Mouse (Mus musculus): ENCODE data around the gene Gcc1. TPM values are rescaled to one million over a fixed set of nuclear protein-coding genes. Genes with fewer than 3 reads are reported as not detected.
A peak's percentile ranks its signal among the peaks of the same experiment; 100 is the strongest.

The Gcc1 gene
- polyA plus RNA-seq, 1 experiment from 2014 or later: 8.0 TPM

DNA sequence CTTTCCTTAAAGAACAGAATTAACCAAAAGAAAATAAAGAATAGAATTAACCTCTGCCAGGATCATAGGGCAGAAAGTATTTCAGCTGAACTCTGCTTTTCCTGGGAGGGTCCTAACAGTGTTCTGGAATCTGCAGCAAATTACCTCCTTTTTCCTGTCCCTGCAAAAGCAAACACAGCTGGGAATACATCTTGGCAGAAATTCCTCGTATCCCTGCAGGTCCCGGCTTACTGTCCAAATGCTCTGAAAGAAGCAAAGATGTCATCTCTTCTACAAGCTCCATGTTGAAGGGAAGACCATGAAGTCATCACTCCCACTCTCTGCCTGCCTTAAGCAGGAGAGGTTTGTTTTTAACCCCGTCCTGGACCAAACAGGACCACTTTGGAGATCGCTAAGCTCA, 11.2 kb downstream of the Gcc1 start:
- Histone ChIP-seq H3K4me2 (replicated peaks; ENCODE audit: low read depth, low read length) (no peak overlapping the region), H3K4me1 (ENCODE audit: control insufficient read depth, insufficient read depth, low read length) (peaks cover 28% of the 10 kb centered on the region), H3K27me3 (ENCODE audit: control insufficient read depth, insufficient read depth, low read length) (no peaks in the 10 kb centered on the region), H3K36me3 (ENCODE audit: control insufficient read depth, insufficient read depth, low read length) (peaks cover 32% of the 10 kb centered on the region), H3K9me3 (ENCODE audit: control insufficient read depth, low read length) (no peaks in the 10 kb centered on the region), H3K9ac (ENCODE audit: low read depth, low read length) (no peak overlapping the region), H3K27ac (ENCODE audit: low read depth, low read length) (no peak overlapping the region), H3K4me3 (ENCODE audit: low read length) (no peak overlapping the region)
- ATAC-seq (ENCODE audit: low FRiP score, low TSS enrichment): no peak
- 61% methylated on average over 4 of the region's 4 CpGs for WGBS

DNA sequence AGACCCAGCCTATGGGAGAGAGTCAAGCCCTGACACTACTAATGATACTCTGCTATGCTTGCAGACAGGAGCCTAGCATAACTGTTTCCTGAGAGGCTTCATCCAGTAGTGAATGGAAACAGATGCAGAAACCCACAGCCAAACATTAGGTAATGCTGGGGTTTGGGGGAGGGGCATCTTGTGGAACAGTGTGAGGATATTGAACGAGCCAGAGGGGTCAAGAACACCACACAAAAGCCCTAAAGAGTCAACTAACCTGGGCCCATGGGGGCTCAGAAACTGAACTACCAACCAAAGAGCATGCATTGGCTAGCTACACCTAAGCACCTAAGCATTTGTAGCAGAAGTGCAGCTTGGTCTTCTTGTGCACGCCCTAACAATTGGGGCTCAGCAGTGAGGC, 17.0 kb downstream of the Gcc1 start:
- H3K27me3 ChIP-seq (ENCODE audit: control insufficient read depth, insufficient read depth, low read length): no peaks in the 10 kb centered on the region
- no peaks in the 10 kb centered on the region for H3K4me1 ChIP-seq (ENCODE audit: control insufficient read depth, insufficient read depth, low read length)
- H3K27ac ChIP-seq (ENCODE audit: low read depth, low read length): no peak overlapping the region
- 88% methylated on average over 2 of the region's 2 CpGs for WGBS
- no peak overlapping the region for H3K4me3 ChIP-seq (ENCODE audit: low read length)
- ATAC-seq (ENCODE audit: low FRiP score, low TSS enrichment): no peak
- no peak overlapping the region for H3K4me2 ChIP-seq (replicated peaks; ENCODE audit: low read depth, low read length)
- H3K9ac ChIP-seq (ENCODE audit: low read depth, low read length): no peak overlapping the region
- peaks cover 9% of the 10 kb centered on the region for H3K36me3 ChIP-seq (ENCODE audit: control insufficient read depth, insufficient read depth, low read length)
- H3K9me3 ChIP-seq (ENCODE audit: control insufficient read depth, low read length): no peaks in the 10 kb centered on the region

- no peaks in the 10 kb centered on the region for H3K27me3 ChIP-seq (ENCODE audit: control insufficient read depth, insufficient read depth, low read length)
- H3K9ac ChIP-seq (ENCODE audit: low read depth, low read length): no peak overlapping the region
- no peak overlapping the region for H3K4me3 ChIP-seq (ENCODE audit: low read length)
- H3K9me3 ChIP-seq (ENCODE audit: control insufficient read depth, low read length): no peaks in the 10 kb centered on the region
- no peak overlapping the region for H3K4me2 ChIP-seq (replicated peaks; ENCODE audit: low read depth, low read length)
- H3K4me1 ChIP-seq (ENCODE audit: control insufficient read depth, insufficient read depth, low read length): no peaks in the 10 kb centered on the region
- 76% methylated on average over 9 of the region's 9 CpGs for WGBS
- ATAC-seq (ENCODE audit: low FRiP score, low TSS enrichment): no peak
- H3K36me3 ChIP-seq (ENCODE audit: control insufficient read depth, insufficient read depth, low read length): peaks cover 1% of the 10 kb centered on the region; the same call in 1 of the 2 replicates
- H3K27ac ChIP-seq (ENCODE audit: low read depth, low read length): no peak overlapping the region
Measured at GRCm38 (mm10) chr6:28410053-28410452, 18.1 kb downstream of the Gcc1 start.

GRCm38 (mm10) chr6:28399791-28400190, 28.4 kb downstream of the Gcc1 start:
- Histone ChIP-seq H3K9ac (ENCODE audit: low read depth, low read length) (no peak overlapping the region), H3K9me3 (ENCODE audit: control insufficient read depth, low read length) (peaks cover 5% of the 10 kb centered on the region; the same call in 1 of the 2 replicates), H3K4me3 (ENCODE audit: low read length) (no peak overlapping the region), H3K4me2 (replicated peaks; ENCODE audit: low read depth, low read length) (no peak overlapping the region), H3K27me3 (ENCODE audit: control insufficient read depth, insufficient read depth, low read length) (peaks cover 22% of the 10 kb centered on the region; the same call in 1 of the 2 replicates), H3K4me1 (ENCODE audit: control insufficient read depth, insufficient read depth, low read length) (no peaks in the 10 kb centered on the region), H3K36me3 (ENCODE audit: control insufficient read depth, insufficient read depth, low read length) (no peaks in the 10 kb centered on the region), H3K27ac (ENCODE audit: low read depth, low read length) (no peak overlapping the region)
- no peak for ATAC-seq (ENCODE audit: low FRiP score, low TSS enrichment)
- WGBS: 92% methylated on average over 4 of the region's 4 CpGs

- Histone ChIP-seq H3K4me1 (ENCODE audit: control insufficient read depth, insufficient read depth, low read length) (no peaks in the 10 kb centered on the region), H3K36me3 (ENCODE audit: control insufficient read depth, insufficient read depth, low read length) (no peaks in the 10 kb centered on the region), H3K9ac (ENCODE audit: low read depth, low read length) (no peak overlapping the region), H3K4me2 (replicated peaks; ENCODE audit: low read depth, low read length) (no peak overlapping the region), H3K4me3 (ENCODE audit: low read length) (no peak overlapping the region), H3K27me3 (ENCODE audit: control insufficient read depth, insufficient read depth, low read length) (peaks cover 22% of the 10 kb centered on the region; the same call in 1 of the 2 replicates), H3K27ac (ENCODE audit: low read depth, low read length) (no peak overlapping the region), H3K9me3 (ENCODE audit: control insufficient read depth, low read length) (peaks cover 5% of the 10 kb centered on the region; the same call in 1 of the 2 replicates)
- 87% methylated on average over 3 of the region's 3 CpGs for WGBS
- no peak for ATAC-seq (ENCODE audit: low FRiP score, low TSS enrichment)
Measured at GRCm38 (mm10) chr6:28398726-28399125, 29.5 kb downstream of the Gcc1 start.

DNA sequence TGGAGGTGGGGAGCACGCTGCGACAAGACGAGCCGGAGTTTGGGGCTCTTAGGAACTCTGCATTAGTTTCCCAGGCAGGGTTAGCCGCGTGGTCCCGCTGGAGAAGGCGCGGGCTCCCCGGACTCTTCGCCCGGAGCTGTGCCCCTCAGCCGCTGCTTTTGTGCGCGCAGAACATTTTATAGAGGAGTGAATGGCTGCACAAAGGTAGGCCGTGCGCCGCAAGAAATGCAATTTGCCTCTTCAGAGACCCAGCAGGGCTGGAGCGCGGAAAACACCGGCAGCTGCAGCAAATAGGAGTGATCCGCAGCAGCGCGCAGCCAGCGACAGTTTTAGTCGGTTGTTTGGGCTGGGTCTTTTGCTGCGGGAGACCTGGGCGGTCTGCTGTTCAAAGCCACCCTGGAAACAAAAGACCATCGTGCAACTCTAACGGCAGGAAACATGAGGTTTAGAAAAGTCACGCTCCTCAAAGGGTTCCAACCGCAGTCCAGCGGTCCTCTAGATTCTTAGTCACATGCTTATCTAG, 30.4 kb downstream of the Gcc1 start, which contains the start of gene Zfp800:
Zfp800 (minus strand) TSS at position 325 of the 523 bp plus-strand sequence.
- H3K36me3 ChIP-seq (ENCODE audit: control insufficient read depth, insufficient read depth, low read length): no peaks in the 10 kb centered on the region
- no peaks in the 10 kb centered on the region for H3K4me1 ChIP-seq (ENCODE audit: control insufficient read depth, insufficient read depth, low read length)
- WGBS: under 1% methylated on average over 33 of the region's 33 CpGs
- peak; percentile 75; the same call in 1 of the 2 replicates for ATAC-seq (ENCODE audit: low FRiP score, low TSS enrichment)
- peaks cover 22% of the 10 kb centered on the region; the same call in 1 of the 2 replicates for H3K27me3 ChIP-seq (ENCODE audit: control insufficient read depth, insufficient read depth, low read length)
- H3K4me2 ChIP-seq (replicated peaks; ENCODE audit: low read depth, low read length): peak within 1 kb of the TSS; percentile 56
- H3K9ac ChIP-seq (ENCODE audit: low read depth, low read length): peak within 1 kb of the TSS; percentile 23; the same call in 1 of the 2 replicates
- no peak within 1 kb of the TSS for H3K27ac ChIP-seq (ENCODE audit: low read depth, low read length)
- H3K4me3 ChIP-seq (ENCODE audit: low read length): peak within 1 kb of the TSS; percentile 43
- H3K9me3 ChIP-seq (ENCODE audit: control insufficient read depth, low read length): peaks cover 5% of the 10 kb centered on the region; the same call in 1 of the 2 replicates

DNA sequence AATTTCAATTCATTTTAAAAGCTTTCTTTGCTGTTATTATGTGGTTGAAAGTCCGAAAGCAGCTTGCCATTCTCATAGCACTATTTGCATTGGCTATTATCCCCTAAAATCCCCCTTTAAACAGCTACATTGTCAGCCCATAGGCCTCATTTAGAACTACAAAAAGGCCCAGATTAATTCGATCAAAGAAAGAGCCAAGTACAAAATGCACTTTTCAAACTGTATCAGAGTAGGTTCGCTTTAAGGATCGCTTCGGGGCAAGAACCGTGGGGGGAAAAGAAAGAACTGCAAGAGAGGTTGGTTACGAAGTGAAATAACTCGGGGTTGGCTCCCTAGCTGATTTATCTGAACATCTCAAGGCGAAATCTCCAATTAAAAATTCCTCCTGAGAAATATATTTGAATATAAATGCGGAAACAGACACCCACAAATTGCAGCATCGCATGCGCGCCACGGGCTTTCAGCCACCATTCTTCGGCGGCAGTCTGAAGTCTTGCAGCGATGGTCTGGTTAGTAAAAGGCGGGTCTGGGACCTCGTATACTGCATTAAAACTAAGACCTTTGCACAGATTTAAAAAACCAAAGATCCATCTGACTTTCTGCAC, 31.2 kb downstream of the Gcc1 start:
- Histone ChIP-seq H3K36me3 (ENCODE audit: control insufficient read depth, insufficient read depth, low read length) (no peaks in the 10 kb centered on the region), H3K9me3 (ENCODE audit: control insufficient read depth, low read length) (peaks cover 5% of the 10 kb centered on the region; the same call in 1 of the 2 replicates), H3K9ac (ENCODE audit: low read depth, low read length) (peak overlapping the region; percentile 23; the same call in 1 of the 2 replicates), H3K4me3 (ENCODE audit: low read length) (peak overlapping the region; percentile 43), H3K27ac (ENCODE audit: low read depth, low read length) (no peak overlapping the region), H3K27me3 (ENCODE audit: control insufficient read depth, insufficient read depth, low read length) (peaks cover 22% of the 10 kb centered on the region; the same call in 1 of the 2 replicates), H3K4me2 (replicated peaks; ENCODE audit: low read depth, low read length) (peak overlapping the region; percentile 56), H3K4me1 (ENCODE audit: control insufficient read depth, insufficient read depth, low read length) (no peaks in the 10 kb centered on the region)
- 3% methylated on average over 19 of the region's 19 CpGs for WGBS
- ATAC-seq (ENCODE audit: low FRiP score, low TSS enrichment): no peak

DNA sequence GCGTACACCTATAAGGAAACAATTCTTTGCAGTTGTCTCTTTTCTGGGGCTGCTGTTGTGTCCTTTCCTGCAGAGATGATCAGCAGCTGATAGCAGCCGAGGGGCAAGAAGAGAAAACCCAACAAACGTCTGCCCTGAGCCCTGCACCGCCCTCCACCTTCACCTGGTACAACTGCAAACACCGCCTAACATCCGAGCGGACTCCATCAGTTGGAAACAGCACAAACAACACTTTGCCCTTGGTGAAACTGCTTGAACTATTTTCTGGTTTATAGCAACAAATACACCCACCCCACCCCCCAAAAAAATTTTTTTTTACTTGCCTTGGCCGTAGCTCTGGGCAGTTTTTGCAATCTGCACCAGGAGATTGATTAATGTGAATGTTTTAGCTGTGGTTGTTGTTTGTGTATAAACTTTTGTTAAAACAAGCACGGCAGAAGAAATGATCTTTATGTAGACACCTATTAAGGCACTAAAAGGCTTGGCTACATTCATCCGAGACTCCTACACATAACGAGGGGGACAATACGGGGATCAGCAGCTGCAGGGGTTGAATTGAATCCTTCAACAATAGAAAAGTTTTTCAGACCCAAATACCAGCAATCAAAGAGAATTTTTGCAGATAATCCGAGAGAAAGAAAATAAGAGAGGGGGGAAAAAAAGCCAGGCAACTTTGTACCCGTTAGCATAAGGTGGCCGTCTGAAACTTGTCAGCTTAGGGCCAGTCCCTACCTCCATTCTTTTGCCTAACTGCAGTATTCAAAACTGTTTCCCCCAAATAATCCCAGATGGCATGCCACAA, 31.9 kb downstream of the Gcc1 start:
- Histone ChIP-seq H3K4me1 (ENCODE audit: control insufficient read depth, insufficient read depth, low read length) (no peaks in the 10 kb centered on the region), H3K27me3 (ENCODE audit: control insufficient read depth, insufficient read depth, low read length) (peaks cover 22% of the 10 kb centered on the region; the same call in 1 of the 2 replicates), H3K9me3 (ENCODE audit: control insufficient read depth, low read length) (peaks cover 5% of the 10 kb centered on the region; the same call in 1 of the 2 replicates), H3K27ac (ENCODE audit: low read depth, low read length) (no peak overlapping the region), H3K36me3 (ENCODE audit: control insufficient read depth, insufficient read depth, low read length) (no peaks in the 10 kb centered on the region), H3K4me2 (replicated peaks; ENCODE audit: low read depth, low read length) (no peak overlapping the region), H3K4me3 (ENCODE audit: low read length) (no peak overlapping the region; the same call in 1 of the 2 replicates), H3K9ac (ENCODE audit: low read depth, low read length) (no peak overlapping the region)
- no peak for ATAC-seq (ENCODE audit: low FRiP score, low TSS enrichment)
- 26% methylated on average over 15 of the region's 15 CpGs for WGBS

Data from kidney, embryonic 14.5 days (tissue).